Mouse (Mus musculus) testis, postnatal 10 days (tissue): ENCODE results near the gene Tnxb.

Source experiments
- DNase-seq: peaks from one replicate; pipeline ENCODE4 v3.0.0; 2021; ENCODE audit warnings: low spot score

The Tnxb gene

GRCm38 (mm10) chr17:34643944-34644343 is 26.4 kb upstream of the Tnxb start:
- DNase-seq = no peak

GRCm38 (mm10) chr17:34644608-34645007 is 25.7 kb upstream of the Tnxb start, which contains the start of gene Fkbpl:
Gene Fkbpl, plus strand, starts transcription at chr17:34644764.
- peak; percentile 94 for DNase-seq

GRCm38 (mm10) chr17:34645256-34645829 is 25.0 kb upstream of the Tnxb start:
- DNase-seq = no peak

- DNase-seq = peak; percentile 67
These were observed 24.4 kb upstream of the Tnxb start for GRCm38 (mm10) chr17:34645831-34646511.

- DNase-seq = peak; percentile 89
These were observed 23.2 kb upstream of the Tnxb start, which contains the start of gene Atf6b for GRCm38 (mm10) chr17:34646906-34647787. Gene Atf6b, plus strand, starts transcription at chr17:34647146.

- DNase-seq = no peak
These were observed 22.0 kb upstream of the Tnxb start for GRCm38 (mm10) chr17:34648141-34648890.

GRCm38 (mm10) chr17:34649106-34649864 is 21.1 kb upstream of the Tnxb start:
- no peak for DNase-seq

GRCm38 (mm10) chr17:34650781-34651180 is 19.6 kb upstream of the Tnxb start:
- DNase-seq = no peak

- peak; percentile 77 for DNase-seq
These were observed 18.7 kb upstream of the Tnxb start for GRCm38 (mm10) chr17:34651507-34652221.

GRCm38 (mm10) chr17:34652546-34652945 is 17.8 kb upstream of the Tnxb start:
- peak; percentile 44 for DNase-seq

- peak; percentile 40 for DNase-seq
These were observed 17.4 kb upstream of the Tnxb start for GRCm38 (mm10) chr17:34652985-34653384.

GRCm38 (mm10) chr17:34653746-34654285 is 16.5 kb upstream of the Tnxb start:
- peak; percentile 85 for DNase-seq

GRCm38 (mm10) chr17:34654392-34654791 is 15.9 kb upstream of the Tnxb start:
- peak; percentile 70 for DNase-seq

GRCm38 (mm10) chr17:34655160-34655559 is 15.2 kb upstream of the Tnxb start:
- peak; percentile 68 for DNase-seq

- peak; percentile 85 for DNase-seq
These were observed 14.7 kb upstream of the Tnxb start for GRCm38 (mm10) chr17:34655581-34655991.

GRCm38 (mm10) chr17:34656666-34657065 is 13.7 kb upstream of the Tnxb start:
- DNase-seq = no peak

- no peak for DNase-seq
These were observed 13.1 kb upstream of the Tnxb start for GRCm38 (mm10) chr17:34657271-34657670.

GRCm38 (mm10) chr17:34658145-34658544 is 12.2 kb upstream of the Tnxb start:
- DNase-seq = no peak

GRCm38 (mm10) chr17:34658591-34658990 is 11.7 kb upstream of the Tnxb start:
- no peak for DNase-seq
